Mouse (Mus musculus) embryonic facial prominence, embryonic 11.5 days (tissue): ENCODE measurements at regions not wholly inside any gene's neighbourhood (a gene's known extent, or its start where the extent isn't known, plus 50 kb on each side); places are given as distances from the start of the nearest gene placed in this dataset.
A peak's percentile ranks its signal among the peaks of the same experiment; 100 is the strongest.

Experiments
- ATAC-seq: fragments of 200-750 bp; cut with Nextera tagmentation; replicated peaks from 2 replicates; pipeline ENCODE4 v1.8.0; 2017; ENCODE audit warnings: low read depth; ENCODE audit not compliant: insufficient number of reproducible peaks, low FRiP score, low TSS enrichment
- DNase-seq: peaks from one replicate; pipeline ENCODE4 v3.0.0-alpha.2; 2015; ENCODE audit warnings: low spot score
- H3K27ac ChIP-seq: fragments of 300-500 bp; sonication (generic); replicated peaks from 2 replicates; pipeline ENCODE4 v1.5.1; 2014; ENCODE audit warnings: mild to moderate bottlenecking, low read depth, low read length, control low read depth
- H3K27me3 ChIP-seq: fragments of 300-500 bp; sonication (generic); 2 replicates; pipeline ENCODE4 v1.6.1; 2014; ENCODE audit warnings: mild to moderate bottlenecking, low read length, moderate library complexity, mixed read lengths; ENCODE audit not compliant: control insufficient read depth, insufficient read depth
- H3K36me3 ChIP-seq: fragments of 300-500 bp; sonication (generic); replicated peaks from 2 replicates; pipeline ENCODE4 v1.6.1; 2014; ENCODE audit warnings: low read depth, mild to moderate bottlenecking, low read length, moderate library complexity, mixed read lengths; ENCODE audit not compliant: control insufficient read depth, insufficient read depth
- H3K4me1 ChIP-seq: fragments of 300-500 bp; sonication (generic); 2 replicates; pipeline ENCODE4 v1.6.1; 2014; ENCODE audit warnings: low read length, mixed read lengths; ENCODE audit not compliant: control insufficient read depth, insufficient read depth
- H3K4me2 ChIP-seq: fragments of 300-500 bp; sonication (generic); 2 replicates; pipeline ENCODE4 v1.6.1; 2014; ENCODE audit warnings: low read depth, mild to moderate bottlenecking, control low read depth, low read length, moderate library complexity
- H3K4me3 ChIP-seq: fragments of 300-500 bp; sonication (generic); 2 replicates; pipeline ENCODE4 v1.5.1; 2014; ENCODE audit warnings: low read depth, low read length, control low read depth
- H3K9ac ChIP-seq: fragments of 300-500 bp; sonication (generic); replicated peaks from 2 replicates; pipeline ENCODE4 v1.6.1; 2014; ENCODE audit warnings: mild to moderate bottlenecking, control low read depth, low read length
- H3K9me3 ChIP-seq: fragments of 300-500 bp; sonication (generic); replicated peaks from 2 replicates; pipeline ENCODE4 v1.6.1; 2016; ENCODE audit warnings: mild to moderate bottlenecking, low read length, inconsistent platforms, mixed read lengths; ENCODE audit not compliant: control insufficient read depth
- WGBS: fragments of 180-500 bp; shearing (Covaris S2); extraction: QIAGEN DNeasy Blood & Tissue Kit; methylation state at CpG from one replicate; pipeline ENCODE4 v1.1.7; 2014; 5-methylcytosine and 5-hydroxymethylcytosine counted together

DNA sequence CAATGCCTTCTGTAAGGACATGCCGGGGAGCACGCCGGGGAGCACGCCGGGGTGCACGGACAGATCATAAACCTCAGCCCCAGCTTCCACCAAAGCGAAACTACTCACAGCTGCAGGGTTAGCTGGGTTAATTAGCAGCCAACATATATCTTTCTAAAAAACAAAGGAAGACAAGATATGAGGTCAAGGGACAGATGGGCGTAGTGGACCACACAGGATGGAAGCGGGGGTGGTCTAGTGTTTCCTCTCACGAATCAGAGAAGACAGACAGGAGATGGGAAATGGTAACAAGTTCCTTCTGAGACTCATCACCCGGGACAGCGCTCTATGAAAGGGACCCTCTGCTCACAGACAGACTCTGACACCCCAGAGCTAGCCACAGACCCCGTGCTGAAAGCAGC is 60.0 kb upstream of the Ajap1 start:
- Histone ChIP-seq H3K9me3 (no peaks in the 10 kb centered on the region), H3K4me1 (no peaks in the 10 kb centered on the region), H3K27ac (no peak overlapping the region), H3K36me3 (no peaks in the 10 kb centered on the region), H3K4me3 (no peak overlapping the region), H3K9ac (no peak overlapping the region), H3K27me3 (no peaks in the 10 kb centered on the region), H3K4me2 (no peak overlapping the region)
- ATAC-seq (no peak), DNase-seq (no peak)
- 70% methylated on average over 13 of the region's 13 CpGs for WGBS

DNA sequence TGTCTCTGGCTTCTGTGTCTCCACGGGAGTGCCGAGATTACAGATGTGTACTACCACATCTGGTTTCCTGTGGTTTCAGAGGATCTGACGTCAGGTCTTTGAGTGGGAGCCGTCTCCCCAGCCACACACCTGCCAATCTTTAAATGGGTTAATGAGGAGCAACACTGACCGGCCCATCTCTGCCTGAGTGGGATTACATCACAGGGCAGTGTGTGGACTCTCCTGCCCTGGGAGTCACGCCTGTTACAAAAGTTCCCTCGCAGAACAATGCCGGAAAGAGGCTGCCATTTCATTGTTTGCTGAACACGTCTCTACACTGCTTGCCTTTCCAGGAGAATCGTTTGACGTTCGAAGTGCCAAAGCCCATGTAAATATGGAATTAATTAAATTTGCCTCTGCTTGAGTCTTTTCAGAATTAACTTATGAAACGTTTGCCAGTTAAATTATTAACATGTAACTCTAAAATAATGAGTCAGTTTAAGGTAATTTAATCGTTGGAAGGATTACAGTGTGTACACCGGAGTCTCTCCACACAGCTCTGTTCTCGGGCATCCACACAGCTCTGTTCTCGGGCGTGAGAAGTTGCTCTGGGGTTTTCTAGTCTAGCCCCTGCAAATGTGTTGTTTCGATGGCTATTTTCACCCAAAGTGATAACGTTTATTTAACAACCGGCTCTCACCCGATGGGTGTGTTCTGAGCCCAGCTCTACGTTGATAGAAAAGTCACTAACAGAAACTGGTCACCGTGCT is 61.5 kb upstream of the Ajap1 start:
- Histone ChIP-seq H3K36me3 (no peaks in the 10 kb centered on the region), H3K4me2 (no peak overlapping the region), H3K4me3 (no peak overlapping the region), H3K9ac (no peak overlapping the region), H3K9me3 (no peaks in the 10 kb centered on the region), H3K27ac (no peak overlapping the region), H3K27me3 (no peaks in the 10 kb centered on the region), H3K4me1 (no peaks in the 10 kb centered on the region)
- WGBS = 54% methylated on average over 24 of the region's 24 CpGs
- peak; percentile 11 for DNase-seq
- no peak for ATAC-seq

GRCm38 (mm10) chr4:153546709-153547108 is 64.1 kb upstream of the Ajap1 start:
- 94% methylated on average over 7 of the region's 7 CpGs for WGBS

GRCm38 (mm10) chr4:153547111-153547510 is 64.5 kb upstream of the Ajap1 start:
- Histone ChIP-seq H3K36me3 (no peaks in the 10 kb centered on the region), H3K27me3 (no peaks in the 10 kb centered on the region), H3K4me2 (no peak overlapping the region), H3K27ac (no peak overlapping the region), H3K9ac (no peak overlapping the region), H3K4me3 (no peak overlapping the region), H3K9me3 (no peaks in the 10 kb centered on the region), H3K4me1 (no peaks in the 10 kb centered on the region)
- DNase-seq (no peak), ATAC-seq (no peak)
- WGBS = 89% methylated on average over 5 of the region's 5 CpGs

More at GRCm38 (mm10) chr4:153546709-153547108, 64.1 kb upstream of the Ajap1 start:
- Histone ChIP-seq H3K9ac (no peak overlapping the region), H3K27ac (no peak overlapping the region), H3K4me2 (no peak overlapping the region), H3K4me3 (no peak overlapping the region), H3K36me3 (no peaks in the 10 kb centered on the region), H3K27me3 (no peaks in the 10 kb centered on the region), H3K4me1 (no peaks in the 10 kb centered on the region), H3K9me3 (no peaks in the 10 kb centered on the region)
- ATAC-seq = no peak
- DNase-seq = no peak

DNA sequence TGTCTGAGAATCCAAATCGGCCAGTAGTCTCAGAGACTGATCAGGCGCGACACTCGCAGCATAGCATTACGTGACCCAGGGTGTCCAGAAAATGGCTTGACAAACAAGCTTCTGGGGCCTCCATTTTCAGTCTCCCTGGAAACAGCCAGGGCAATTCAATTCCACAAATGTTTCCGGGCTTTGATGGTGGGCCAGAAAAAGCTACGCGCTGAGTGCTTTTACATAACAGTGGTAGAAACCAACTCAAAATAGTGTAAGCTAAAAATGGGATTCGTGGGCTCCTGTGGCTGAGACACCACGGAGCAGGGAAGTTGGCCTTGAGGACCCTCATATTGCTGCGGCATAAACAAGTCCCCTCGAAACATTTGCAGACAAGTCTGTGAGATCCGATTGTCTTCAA is 65.3 kb upstream of the Ajap1 start:
- Histone ChIP-seq H3K27ac (no peak overlapping the region), H3K4me1 (no peaks in the 10 kb centered on the region), H3K36me3 (no peaks in the 10 kb centered on the region), H3K9ac (no peak overlapping the region), H3K27me3 (no peaks in the 10 kb centered on the region), H3K9me3 (no peaks in the 10 kb centered on the region), H3K4me3 (no peak overlapping the region), H3K4me2 (no peak overlapping the region)
- no peak for ATAC-seq
- DNase-seq = no peak
- WGBS = 75% methylated on average over 13 of the region's 13 CpGs

GRCm38 (mm10) chr4:153551291-153551690 is 68.7 kb upstream of the Ajap1 start:
- 89% methylated on average over 7 of the region's 7 CpGs for WGBS

DNA sequence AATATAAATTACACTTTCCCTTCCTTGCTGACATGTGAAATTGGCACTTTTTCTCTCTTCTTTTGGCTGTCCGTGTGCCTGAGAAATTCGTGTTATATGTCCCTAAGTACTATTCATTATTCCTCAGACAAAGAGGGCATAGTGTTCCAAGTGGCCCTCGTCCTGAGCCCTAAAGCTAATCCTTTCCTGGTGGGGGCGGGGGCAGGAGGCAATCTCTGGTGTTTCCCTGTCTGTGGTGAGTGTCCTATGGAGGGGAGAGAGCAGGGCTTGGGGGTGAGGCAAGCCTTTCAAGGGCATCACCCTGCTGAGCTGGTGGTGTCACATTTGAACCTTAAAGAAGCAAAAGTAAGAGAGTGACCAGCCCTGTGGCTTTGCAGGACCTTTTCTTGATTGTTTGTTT is 69.9 kb upstream of the Ajap1 start:
- Histone ChIP-seq H3K27ac (no peak overlapping the region), H3K4me1 (no peaks in the 10 kb centered on the region), H3K9me3 (no peaks in the 10 kb centered on the region), H3K36me3 (no peaks in the 10 kb centered on the region), H3K4me3 (no peak overlapping the region), H3K27me3 (no peaks in the 10 kb centered on the region), H3K9ac (no peak overlapping the region), H3K4me2 (no peak overlapping the region)
- no peak for ATAC-seq
- DNase-seq = no peak
- WGBS = 16% methylated on average over 4 of the region's 4 CpGs

More at GRCm38 (mm10) chr4:153551291-153551690, 68.7 kb upstream of the Ajap1 start:
- Histone ChIP-seq H3K9ac (no peak overlapping the region), H3K36me3 (no peaks in the 10 kb centered on the region), H3K9me3 (no peaks in the 10 kb centered on the region), H3K27ac (no peak overlapping the region), H3K4me1 (no peaks in the 10 kb centered on the region), H3K27me3 (no peaks in the 10 kb centered on the region), H3K4me3 (no peak overlapping the region), H3K4me2 (no peak overlapping the region)
- ATAC-seq = no peak
- DNase-seq = no peak

DNA sequence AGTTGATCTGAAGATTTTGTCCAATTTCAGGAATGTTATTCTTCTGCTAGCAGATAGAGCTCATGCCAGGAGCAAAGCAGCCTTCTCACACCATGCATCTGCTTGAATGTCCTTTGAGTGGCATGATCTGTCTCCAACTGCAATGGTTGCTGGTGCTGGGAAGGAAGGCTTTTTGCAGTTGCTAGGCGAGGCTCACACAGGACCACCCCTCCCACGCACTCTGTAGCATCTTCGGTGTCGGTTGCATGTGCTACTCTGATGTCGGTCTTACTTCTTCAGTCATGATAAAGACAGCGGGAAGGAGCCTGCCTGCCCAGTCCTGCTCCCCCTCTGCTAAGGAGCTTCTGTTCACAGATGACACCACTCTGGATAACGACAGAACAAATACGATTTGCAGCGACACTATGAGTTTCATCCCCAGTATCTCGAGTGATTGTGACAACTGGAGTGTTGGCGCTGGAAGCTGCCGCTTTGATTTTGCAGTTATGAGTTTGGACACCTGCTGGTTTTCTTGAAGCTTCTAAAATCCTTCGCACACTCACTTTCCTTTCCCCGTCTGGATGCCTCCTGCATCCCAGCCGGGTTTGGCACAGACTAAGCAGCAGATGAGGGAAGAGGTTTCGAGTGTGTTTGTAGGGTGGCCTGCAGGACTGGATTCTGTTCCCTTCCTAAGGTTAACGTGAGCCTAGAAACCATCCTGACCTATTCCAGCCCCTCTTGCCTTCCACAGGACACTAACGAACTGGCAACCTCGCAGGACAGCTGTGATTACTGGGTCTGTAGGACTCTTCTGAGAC is 75.4 kb upstream of the Ajap1 start:
- Histone ChIP-seq H3K4me2 (no peak overlapping the region), H3K4me3 (no peak overlapping the region), H3K27ac (no peak overlapping the region), H3K9me3 (no peaks in the 10 kb centered on the region), H3K36me3 (no peaks in the 10 kb centered on the region), H3K9ac (no peak overlapping the region), H3K4me1 (no peaks in the 10 kb centered on the region), H3K27me3 (no peaks in the 10 kb centered on the region)
- no peak for DNase-seq
- ATAC-seq = no peak
- 81% methylated on average over 19 of the region's 19 CpGs for WGBS
